Mouse (Mus musculus) bone marrow macrophage, adult 2 months (primary cell): ENCODE measurements around the gene Brat1.

Experiments used
- CTCF ChIP-seq: IDR thresholded peaks from 2 replicates; pipeline ENCODE4 v1.5.1; 2012; ENCODE audit warnings: low read depth, mild to moderate bottlenecking, low read length, moderate library complexity
- POLR2A ChIP-seq: IDR thresholded peaks from 2 replicates; pipeline ENCODE4 v1.6.1; 2012; ENCODE audit warnings: mild to moderate bottlenecking, low read depth, low read length, borderline replicate concordance

- TF ChIP-seq POLR2A (no peak), CTCF (no peak)
Observed at GRCm38 (mm10) chr5:140703480-140704377, 1.1 kb upstream of the Brat1 start.
